Mouse (Mus musculus): ENCODE measurements around the gene Wwp2. TPM values are rescaled to one million over a fixed set of nuclear protein-coding genes. Genes with fewer than 3 reads are reported as not detected.

Gene Wwp2
- 44.8 and 50.0 TPM in 2 replicates for polyA plus RNA-seq (2015; fragmentation: Nextera tagmentation; extraction: Ambion mirVana)

GRCm38 (mm10) chr8:107435962-107436831 lies at the start of gene Wwp2:
Wwp2 (plus strand) TSS chr8:107436365.
- Histone ChIP-seq H3K4me1 (ENCODE audit: insufficient read depth, low read length) (peaks cover 18% of the 10 kb centered on the region; the same call in 1 of the 2 replicates), H3K27me3 (ENCODE audit: insufficient read depth, low read length) (no peaks in the 10 kb centered on the region), H3K4me2 (replicated peaks; ENCODE audit: low read depth, low read length) (peak within 1 kb of the TSS; percentile 68), H3K9me3 (ENCODE audit: low read length) (no peaks in the 10 kb centered on the region), H3K27ac (ENCODE audit: low read length) (peak within 1 kb of the TSS; percentile 91), H3K9ac (replicated peaks; ENCODE audit: low read length) (peak within 1 kb of the TSS; percentile 90), H3K4me3 (ENCODE audit: low read length) (peak within 1 kb of the TSS; percentile 87), H3K36me3 (ENCODE audit: insufficient read depth, low read length) (no peaks in the 10 kb centered on the region)
- peak; percentile 89 for ATAC-seq (ENCODE audit: low FRiP score, low TSS enrichment)
- WGBS: under 1% methylated on average over 56 of the region's 81 CpGs

GRCm38 (mm10) chr8:107386642-107387041 lies 49.5 kb upstream of the Wwp2 start:
- peak; percentile 16; the same call in 1 of the 2 replicates for ATAC-seq (ENCODE audit: low FRiP score, low TSS enrichment)
- H3K36me3 ChIP-seq (ENCODE audit: insufficient read depth, low read length): no peaks in the 10 kb centered on the region
- no peak overlapping the region for H3K4me3 ChIP-seq (ENCODE audit: low read length)
- no peak overlapping the region for H3K9ac ChIP-seq (replicated peaks; ENCODE audit: low read length)
- no peaks in the 10 kb centered on the region for H3K27me3 ChIP-seq (ENCODE audit: insufficient read depth, low read length)
- no peaks in the 10 kb centered on the region for H3K4me1 ChIP-seq (ENCODE audit: insufficient read depth, low read length)
- no peaks in the 10 kb centered on the region for H3K9me3 ChIP-seq (ENCODE audit: low read length)
- H3K4me2 ChIP-seq (replicated peaks; ENCODE audit: low read depth, low read length): no peak overlapping the region
- no peak overlapping the region for H3K27ac ChIP-seq (ENCODE audit: low read length)
- 29% methylated on average over 3 of the region's 3 CpGs for WGBS

- no peak for ATAC-seq (ENCODE audit: low FRiP score, low TSS enrichment)
- no peaks in the 10 kb centered on the region for H3K27me3 ChIP-seq (ENCODE audit: insufficient read depth, low read length)
- no peak overlapping the region for H3K4me2 ChIP-seq (replicated peaks; ENCODE audit: low read depth, low read length)
- no peaks in the 10 kb centered on the region for H3K36me3 ChIP-seq (ENCODE audit: insufficient read depth, low read length)
- H3K9ac ChIP-seq (replicated peaks; ENCODE audit: low read length): no peak overlapping the region
- WGBS: 65% methylated on average over 5 of the region's 5 CpGs
- no peak overlapping the region for H3K27ac ChIP-seq (ENCODE audit: low read length)
- no peak overlapping the region for H3K4me3 ChIP-seq (ENCODE audit: low read length)
- no peaks in the 10 kb centered on the region for H3K9me3 ChIP-seq (ENCODE audit: low read length)
- H3K4me1 ChIP-seq (ENCODE audit: insufficient read depth, low read length): no peaks in the 10 kb centered on the region
These were observed 48.3 kb upstream of the Wwp2 start for GRCm38 (mm10) chr8:107387861-107388260.

- ATAC-seq (ENCODE audit: low FRiP score, low TSS enrichment): no peak
- H3K27me3 ChIP-seq (ENCODE audit: insufficient read depth, low read length): no peaks in the 10 kb centered on the region
- no peaks in the 10 kb centered on the region for H3K9me3 ChIP-seq (ENCODE audit: low read length)
- H3K36me3 ChIP-seq (ENCODE audit: insufficient read depth, low read length): no peaks in the 10 kb centered on the region
- H3K4me1 ChIP-seq (ENCODE audit: insufficient read depth, low read length): no peaks in the 10 kb centered on the region
- H3K4me2 ChIP-seq (replicated peaks; ENCODE audit: low read depth, low read length): no peak overlapping the region
- H3K27ac ChIP-seq (ENCODE audit: low read length): no peak overlapping the region
- no peak overlapping the region for H3K9ac ChIP-seq (replicated peaks; ENCODE audit: low read length)
- 63% methylated on average over 8 of the region's 8 CpGs for WGBS
- no peak overlapping the region for H3K4me3 ChIP-seq (ENCODE audit: low read length)
These were observed 46.6 kb upstream of the Wwp2 start for GRCm38 (mm10) chr8:107389557-107389956.

- Histone ChIP-seq H3K4me2 (replicated peaks; ENCODE audit: low read depth, low read length) (no peak overlapping the region), H3K4me1 (ENCODE audit: insufficient read depth, low read length) (no peaks in the 10 kb centered on the region), H3K27me3 (ENCODE audit: insufficient read depth, low read length) (no peaks in the 10 kb centered on the region), H3K4me3 (ENCODE audit: low read length) (no peak overlapping the region), H3K36me3 (ENCODE audit: insufficient read depth, low read length) (no peaks in the 10 kb centered on the region), H3K27ac (ENCODE audit: low read length) (no peak overlapping the region), H3K9me3 (ENCODE audit: low read length) (no peaks in the 10 kb centered on the region), H3K9ac (replicated peaks; ENCODE audit: low read length) (no peak overlapping the region)
- 0 out of 2 replicates have a peak, but pooled peaks have one; percentile 54 for ATAC-seq (ENCODE audit: low FRiP score, low TSS enrichment)
- 89% methylated on average over 16 of the region's 16 CpGs for WGBS
These were observed 45.6 kb upstream of the Wwp2 start for GRCm38 (mm10) chr8:107390476-107391135.

- no peaks in the 10 kb centered on the region for H3K9me3 ChIP-seq (ENCODE audit: low read length)
- H3K36me3 ChIP-seq (ENCODE audit: insufficient read depth, low read length): no peaks in the 10 kb centered on the region
- no peak overlapping the region for H3K9ac ChIP-seq (replicated peaks; ENCODE audit: low read length)
- no peaks in the 10 kb centered on the region for H3K27me3 ChIP-seq (ENCODE audit: insufficient read depth, low read length)
- WGBS: 72% methylated on average over 4 of the region's 4 CpGs
- no peak overlapping the region for H3K4me2 ChIP-seq (replicated peaks; ENCODE audit: low read depth, low read length)
- H3K4me1 ChIP-seq (ENCODE audit: insufficient read depth, low read length): no peaks in the 10 kb centered on the region
- H3K27ac ChIP-seq (ENCODE audit: low read length): no peak overlapping the region
- H3K4me3 ChIP-seq (ENCODE audit: low read length): no peak overlapping the region
- no peak for ATAC-seq (ENCODE audit: low FRiP score, low TSS enrichment)
These were observed 45.0 kb upstream of the Wwp2 start for GRCm38 (mm10) chr8:107391136-107391516.

GRCm38 (mm10) chr8:107395397-107395796 lies 40.8 kb upstream of the Wwp2 start:
- H3K36me3 ChIP-seq (ENCODE audit: insufficient read depth, low read length): no peaks in the 10 kb centered on the region
- no peak overlapping the region for H3K4me2 ChIP-seq (replicated peaks; ENCODE audit: low read depth, low read length)

GRCm38 (mm10) chr8:107396106-107396670 lies 40.0 kb upstream of the Wwp2 start:
- no peaks in the 10 kb centered on the region for H3K9me3 ChIP-seq (ENCODE audit: low read length)
- H3K4me1 ChIP-seq (ENCODE audit: insufficient read depth, low read length): peaks cover 7% of the 10 kb centered on the region
- no peak overlapping the region for H3K9ac ChIP-seq (replicated peaks; ENCODE audit: low read length)
- H3K36me3 ChIP-seq (ENCODE audit: insufficient read depth, low read length): no peaks in the 10 kb centered on the region
- 65% methylated on average over 10 of the region's 10 CpGs for WGBS
- ATAC-seq (ENCODE audit: low FRiP score, low TSS enrichment): no peak
- no peak overlapping the region for H3K4me2 ChIP-seq (replicated peaks; ENCODE audit: low read depth, low read length)
- H3K27me3 ChIP-seq (ENCODE audit: insufficient read depth, low read length): no peaks in the 10 kb centered on the region
- no peak overlapping the region for H3K4me3 ChIP-seq (ENCODE audit: low read length)
- H3K27ac ChIP-seq (ENCODE audit: low read length): no peak overlapping the region

More at GRCm38 (mm10) chr8:107395397-107395796, 40.8 kb upstream of the Wwp2 start:
- Histone ChIP-seq H3K4me1 (ENCODE audit: insufficient read depth, low read length) (peaks cover 7% of the 10 kb centered on the region), H3K27me3 (ENCODE audit: insufficient read depth, low read length) (no peaks in the 10 kb centered on the region), H3K4me3 (ENCODE audit: low read length) (no peak overlapping the region), H3K9ac (replicated peaks; ENCODE audit: low read length) (no peak overlapping the region), H3K9me3 (ENCODE audit: low read length) (no peaks in the 10 kb centered on the region), H3K27ac (ENCODE audit: low read length) (no peak overlapping the region)
- no peak for ATAC-seq (ENCODE audit: low FRiP score, low TSS enrichment)

GRCm38 (mm10) chr8:107397665-107398064 lies 38.5 kb upstream of the Wwp2 start:
- no peak overlapping the region for H3K27ac ChIP-seq (ENCODE audit: low read length)
- WGBS: 43% methylated on average over 12 of the region's 12 CpGs
- no peak overlapping the region for H3K4me3 ChIP-seq (ENCODE audit: low read length)
- no peak overlapping the region for H3K9ac ChIP-seq (replicated peaks; ENCODE audit: low read length)
- H3K4me2 ChIP-seq (replicated peaks; ENCODE audit: low read depth, low read length): no peak overlapping the region
- no peaks in the 10 kb centered on the region for H3K27me3 ChIP-seq (ENCODE audit: insufficient read depth, low read length)
- no peaks in the 10 kb centered on the region for H3K36me3 ChIP-seq (ENCODE audit: insufficient read depth, low read length)
- no peaks in the 10 kb centered on the region for H3K9me3 ChIP-seq (ENCODE audit: low read length)
- peaks cover 13% of the 10 kb centered on the region for H3K4me1 ChIP-seq (ENCODE audit: insufficient read depth, low read length)
- ATAC-seq (ENCODE audit: low FRiP score, low TSS enrichment): no peak

Data from kidney, embryonic 16.5 days (tissue).